Mouse (Mus musculus): ENCODE data around the gene 9930111J21Rik2. TPM values are rescaled to one million over a fixed set of nuclear protein-coding genes. Genes with fewer than 3 reads are reported as not detected.
"Not testable (repeated sequence)": the region's sequence is repeated elsewhere in the genome, so short reads cannot be mapped to it uniquely, and the experiment has no call there.

Gene 9930111J21Rik2
- polyA plus RNA-seq, 1 experiment from 2014 or later, result not detected

- H3K36me3 ChIP-seq (ENCODE audit: control insufficient read depth, insufficient read depth, low read length), result no peaks in the 10 kb centered on the region
- no peak overlapping the region for H3K4me2 ChIP-seq
- no peak overlapping the region for H3K27ac ChIP-seq (ENCODE audit: low read depth, low read length)
- no peak overlapping the region for H3K9ac ChIP-seq (ENCODE audit: low read depth, low read length)
- no peak overlapping the region for H3K4me3 ChIP-seq (ENCODE audit: low read depth, low read length)
- no peaks in the 10 kb centered on the region for H3K9me3 ChIP-seq (replicated peaks; ENCODE audit: control insufficient read depth, low read length)
- no peaks in the 10 kb centered on the region for H3K4me1 ChIP-seq (ENCODE audit: control insufficient read depth, insufficient read depth, low read length)
- WGBS (ENCODE audit: insufficient replicate concordance), result 74% methylated on average over 3 of the region's 3 CpGs
- no peak for ATAC-seq (replicated peaks; ENCODE audit: insufficient number of reproducible peaks, low FRiP score, low TSS enrichment)
- H3K27me3 ChIP-seq (ENCODE audit: control insufficient read depth, insufficient read depth, low read length), result no peaks in the 10 kb centered on the region
Observed at GRCm38 (mm10) chr11:49081886-49082285, 30.8 kb upstream of the 9930111J21Rik2 start.

GRCm38 (mm10) chr11:49081356-49081755, 30.3 kb upstream of the 9930111J21Rik2 start:
- 64% methylated on average over 4 of the region's 4 CpGs for WGBS (ENCODE audit: insufficient replicate concordance)
- ATAC-seq (replicated peaks; ENCODE audit: insufficient number of reproducible peaks, low FRiP score, low TSS enrichment), result no peak

GRCm38 (mm10) chr11:49080636-49081035, 29.6 kb upstream of the 9930111J21Rik2 start:
- H3K36me3 ChIP-seq (ENCODE audit: control insufficient read depth, insufficient read depth, low read length), result no peaks in the 10 kb centered on the region
- 67% methylated on average over 1 of the region's 1 CpGs for WGBS (ENCODE audit: insufficient replicate concordance)
- no peaks in the 10 kb centered on the region for H3K27me3 ChIP-seq (ENCODE audit: control insufficient read depth, insufficient read depth, low read length)
- no peak overlapping the region for H3K9ac ChIP-seq (ENCODE audit: low read depth, low read length)
- H3K27ac ChIP-seq (ENCODE audit: low read depth, low read length), result no peak overlapping the region
- no peak for ATAC-seq (replicated peaks; ENCODE audit: insufficient number of reproducible peaks, low FRiP score, low TSS enrichment)
- no peaks in the 10 kb centered on the region for H3K4me1 ChIP-seq (ENCODE audit: control insufficient read depth, insufficient read depth, low read length)
- H3K4me2 ChIP-seq, result no peak overlapping the region
- no peak overlapping the region for H3K4me3 ChIP-seq (ENCODE audit: low read depth, low read length)
- H3K9me3 ChIP-seq (replicated peaks; ENCODE audit: control insufficient read depth, low read length), result no peaks in the 10 kb centered on the region

More at GRCm38 (mm10) chr11:49081356-49081755, 30.3 kb upstream of the 9930111J21Rik2 start:
- Histone ChIP-seq H3K36me3 (ENCODE audit: control insufficient read depth, insufficient read depth, low read length) (no peaks in the 10 kb centered on the region), H3K27ac (ENCODE audit: low read depth, low read length) (no peak overlapping the region), H3K4me2 (no peak overlapping the region), H3K27me3 (ENCODE audit: control insufficient read depth, insufficient read depth, low read length) (no peaks in the 10 kb centered on the region), H3K9me3 (replicated peaks; ENCODE audit: control insufficient read depth, low read length) (no peaks in the 10 kb centered on the region), H3K4me3 (ENCODE audit: low read depth, low read length) (no peak overlapping the region), H3K4me1 (ENCODE audit: control insufficient read depth, insufficient read depth, low read length) (no peaks in the 10 kb centered on the region), H3K9ac (ENCODE audit: low read depth, low read length) (no peak overlapping the region)

GRCm38 (mm10) chr11:49078719-49079118, 27.7 kb upstream of the 9930111J21Rik2 start:
- WGBS (ENCODE audit: insufficient replicate concordance), result 81% methylated on average over 3 of the region's 3 CpGs
- no peaks in the 10 kb centered on the region for H3K36me3 ChIP-seq (ENCODE audit: control insufficient read depth, insufficient read depth, low read length)
- H3K4me1 ChIP-seq (ENCODE audit: control insufficient read depth, insufficient read depth, low read length), result no peaks in the 10 kb centered on the region
- H3K4me3 ChIP-seq (ENCODE audit: low read depth, low read length), result no peak overlapping the region
- ATAC-seq (replicated peaks; ENCODE audit: insufficient number of reproducible peaks, low FRiP score, low TSS enrichment), result no peak
- no peak overlapping the region for H3K27ac ChIP-seq (ENCODE audit: low read depth, low read length)
- no peak overlapping the region for H3K9ac ChIP-seq (ENCODE audit: low read depth, low read length)
- H3K4me2 ChIP-seq, result no peak overlapping the region
- no peaks in the 10 kb centered on the region for H3K27me3 ChIP-seq (ENCODE audit: control insufficient read depth, insufficient read depth, low read length)
- H3K9me3 ChIP-seq (replicated peaks; ENCODE audit: control insufficient read depth, low read length), result no peaks in the 10 kb centered on the region

GRCm38 (mm10) chr11:49077012-49077411, 26.0 kb upstream of the 9930111J21Rik2 start:
- H3K9ac ChIP-seq (ENCODE audit: low read depth, low read length), result no peak overlapping the region
- ATAC-seq (replicated peaks; ENCODE audit: insufficient number of reproducible peaks, low FRiP score, low TSS enrichment), result no peak
- 76% methylated on average over 1 of the region's 1 CpGs for WGBS (ENCODE audit: insufficient replicate concordance)
- no peak overlapping the region for H3K27ac ChIP-seq (ENCODE audit: low read depth, low read length)
- H3K27me3 ChIP-seq (ENCODE audit: control insufficient read depth, insufficient read depth, low read length), result no peaks in the 10 kb centered on the region
- no peaks in the 10 kb centered on the region for H3K36me3 ChIP-seq (ENCODE audit: control insufficient read depth, insufficient read depth, low read length)
- no peak overlapping the region for H3K4me2 ChIP-seq
- H3K4me3 ChIP-seq (ENCODE audit: low read depth, low read length), result no peak overlapping the region
- H3K4me1 ChIP-seq (ENCODE audit: control insufficient read depth, insufficient read depth, low read length), result no peaks in the 10 kb centered on the region
- no peaks in the 10 kb centered on the region for H3K9me3 ChIP-seq (replicated peaks; ENCODE audit: control insufficient read depth, low read length)

GRCm38 (mm10) chr11:49076001-49076757, 25.1 kb upstream of the 9930111J21Rik2 start, which contains the start of gene Ifi47:
TSS of gene Ifi47 (plus strand) at chr11:49076587.
- not testable (repeated sequence) for H3K36me3 ChIP-seq (ENCODE audit: control insufficient read depth, insufficient read depth, low read length); H3K27ac ChIP-seq (ENCODE audit: low read depth, low read length); H3K4me2 ChIP-seq; ATAC-seq (replicated peaks; ENCODE audit: insufficient number of reproducible peaks, low FRiP score, low TSS enrichment); H3K9me3 ChIP-seq (replicated peaks; ENCODE audit: control insufficient read depth, low read length); H3K9ac ChIP-seq (ENCODE audit: low read depth, low read length); H3K4me3 ChIP-seq (ENCODE audit: low read depth, low read length); H3K27me3 ChIP-seq (ENCODE audit: control insufficient read depth, insufficient read depth, low read length); H3K4me1 ChIP-seq (ENCODE audit: control insufficient read depth, insufficient read depth, low read length)
- 64% methylated on average over 6 of the region's 6 CpGs for WGBS (ENCODE audit: insufficient replicate concordance)

GRCm38 (mm10) chr11:49068358-49068757, 17.3 kb upstream of the 9930111J21Rik2 start:
- H3K36me3 ChIP-seq (ENCODE audit: control insufficient read depth, insufficient read depth, low read length), result no peaks in the 10 kb centered on the region
- H3K27ac ChIP-seq (ENCODE audit: low read depth, low read length), result no peak overlapping the region
- no peak overlapping the region for H3K9ac ChIP-seq (ENCODE audit: low read depth, low read length)
- no peaks in the 10 kb centered on the region for H3K9me3 ChIP-seq (replicated peaks; ENCODE audit: control insufficient read depth, low read length)
- H3K4me1 ChIP-seq (ENCODE audit: control insufficient read depth, insufficient read depth, low read length), result no peaks in the 10 kb centered on the region
- H3K27me3 ChIP-seq (ENCODE audit: control insufficient read depth, insufficient read depth, low read length), result no peaks in the 10 kb centered on the region
- WGBS (ENCODE audit: insufficient replicate concordance), result 78% methylated on average over 1 of the region's 1 CpGs
- H3K4me2 ChIP-seq, result no peak overlapping the region
- no peak overlapping the region for H3K4me3 ChIP-seq (ENCODE audit: low read depth, low read length)
- ATAC-seq (replicated peaks; ENCODE audit: insufficient number of reproducible peaks, low FRiP score, low TSS enrichment), result no peak

- ATAC-seq (replicated peaks; ENCODE audit: insufficient number of reproducible peaks, low FRiP score, low TSS enrichment); H3K4me3 ChIP-seq (ENCODE audit: low read depth, low read length); H3K4me2 ChIP-seq; H3K27me3 ChIP-seq (ENCODE audit: control insufficient read depth, insufficient read depth, low read length); H3K9ac ChIP-seq (ENCODE audit: low read depth, low read length); H3K27ac ChIP-seq (ENCODE audit: low read depth, low read length); H3K36me3 ChIP-seq (ENCODE audit: control insufficient read depth, insufficient read depth, low read length); H3K4me1 ChIP-seq (ENCODE audit: control insufficient read depth, insufficient read depth, low read length); H3K9me3 ChIP-seq (replicated peaks; ENCODE audit: control insufficient read depth, low read length): not testable (repeated sequence)
- WGBS (ENCODE audit: insufficient replicate concordance), result 69% methylated on average over 5 of the region's 5 CpGs
Observed at GRCm38 (mm10) chr11:49063713-49064469, 12.8 kb upstream of the 9930111J21Rik2 start, which contains the start of gene Tgtp2. TSS of gene Tgtp2 (minus strand) at chr11:49064206.

All from heart, embryonic 11.5 days (tissue).